Mouse (Mus musculus) testis, adult 2 months (tissue): ENCODE data around the gene Scube3.

Source experiments
- CTCF ChIP-seq: fragments of 200-500 bp; IDR thresholded peaks from 2 replicates; pipeline ENCODE4 v1.5.1; 2012; ENCODE audit warnings: low read depth, mild to moderate bottlenecking, inconsistent platforms, low read length, moderate library complexity; ENCODE audit not compliant: control insufficient read depth, insufficient read depth, insufficient replicate concordance
- POLR2A ChIP-seq: fragments of 200-500 bp; IDR thresholded peaks from 2 replicates; pipeline ENCODE4 v1.6.1; 2012; ENCODE audit warnings: low read depth, mild to moderate bottlenecking, inconsistent platforms, low read length, moderate library complexity; ENCODE audit not compliant: control insufficient read depth

GRCm38 (mm10) chr17:28172690-28173089 lies 30.7 kb downstream of the Scube3 start:
- no peak for TF ChIP-seq POLR2A
- TF ChIP-seq CTCF, result no peak
